Mouse (Mus musculus) neural tube, postnatal 0 days (tissue): ENCODE data around the gene Ccz1. TPM values are rescaled to one million over a fixed set of nuclear protein-coding genes. Genes with fewer than 3 reads are reported as not detected.

Experiments
- polyA plus RNA-seq: library from polyadenylated mRNA; unstranded; fragments of >200 nt; fragmentation: Nextera tagmentation; extraction: Ambion mirVana; gene quantifications from 2 replicates; pipeline ENCODE4 v1.2.1, GENCODE M21; 2015

Ccz1 gene
- polyA plus RNA-seq, result 60.8 and 65.5 TPM in 2 replicates

DNA sequence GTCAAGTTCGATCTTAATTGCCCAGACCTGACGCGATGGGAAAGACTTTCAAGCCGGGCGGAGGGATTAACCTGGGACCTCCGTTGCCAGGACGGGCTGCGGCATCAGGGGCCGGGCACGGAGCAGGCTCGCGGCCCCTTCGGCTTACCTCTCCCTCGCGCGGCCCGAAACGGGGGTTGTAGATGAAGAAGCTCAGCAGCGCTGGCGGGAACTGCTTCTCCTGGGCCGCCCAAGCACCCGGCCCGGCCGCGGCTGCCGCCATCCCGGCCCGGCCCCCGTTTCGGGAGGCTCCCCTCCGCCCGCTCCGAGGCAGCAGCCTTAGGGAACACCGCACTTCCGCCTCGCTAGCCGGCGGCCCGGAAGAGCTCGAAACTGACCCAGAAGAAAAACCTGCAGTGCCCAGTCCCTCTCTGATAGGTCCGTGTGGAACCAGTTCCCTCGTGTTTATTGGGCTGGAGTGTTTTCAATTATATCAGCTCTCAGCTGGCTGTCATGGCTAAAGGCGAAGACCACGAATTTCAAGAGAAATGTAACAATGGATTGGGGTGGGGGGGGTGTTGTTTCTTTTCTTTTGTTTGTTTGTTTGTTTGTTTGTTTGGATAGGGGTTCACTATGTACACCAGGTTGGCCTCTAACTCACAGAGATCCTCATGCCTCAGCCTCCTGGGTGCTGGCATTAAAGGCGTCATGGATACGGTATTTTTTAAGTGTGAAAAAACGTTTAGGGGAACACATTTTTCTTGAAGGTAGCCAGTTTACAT is at the start of gene Ccz1:
Gene Ccz1 (minus strand): TSS at position 327 of the 761 bp plus-strand sequence.

DNA sequence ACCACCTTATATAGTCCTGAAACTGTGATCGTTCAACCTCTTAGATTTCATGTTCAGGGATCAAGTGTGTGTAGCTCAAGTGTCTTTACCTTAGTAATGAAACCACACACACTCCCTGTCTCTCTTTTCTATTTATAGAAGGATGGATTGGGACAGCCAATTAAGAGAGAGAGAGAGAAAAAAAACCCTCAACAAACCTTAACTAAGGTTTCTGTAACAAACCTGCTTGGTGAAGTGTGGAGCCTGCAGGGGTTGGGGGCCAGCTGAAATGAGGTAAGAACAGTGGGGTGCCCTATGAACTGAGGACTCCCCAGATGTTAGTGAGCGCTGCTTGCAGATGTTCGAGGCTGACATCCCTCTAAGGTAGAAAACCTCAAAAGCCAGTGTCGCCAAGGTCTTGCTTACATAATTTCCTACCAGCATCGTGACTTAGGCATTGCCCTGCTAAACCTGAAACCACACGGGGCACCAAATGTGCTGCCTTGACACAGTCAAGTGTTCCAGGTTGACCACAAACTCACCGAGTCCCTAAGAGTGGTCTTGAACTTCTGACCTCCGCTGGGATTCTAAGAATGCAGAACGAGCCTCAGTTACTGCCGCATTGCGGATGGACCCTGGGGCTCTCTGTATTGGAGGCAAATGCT is 12.1 kb upstream of the Ccz1 start, which contains the start of gene Ocm:
Gene Ocm (minus strand): TSS at position 51 of the 644 bp plus-strand sequence.

Other genes with a start within 250 kb of the Ccz1 start
- gene Eif2ak1, start 197.1 kb downstream of the Ccz1 start, polyA plus RNA-seq, result 38.2 and 39.1 TPM in 2 replicates
- 0.22 TPM in 2 replicates for gene Ankrd61, start 117.2 kb downstream of the Ccz1 start, polyA plus RNA-seq
- gene Aimp2, start 105.0 kb downstream of the Ccz1 start, polyA plus RNA-seq, result 81.8 and 83.0 TPM in 2 replicates
- gene Pms2, start 104.9 kb downstream of the Ccz1 start, polyA plus RNA-seq, result 20.7 and 22.9 TPM in 2 replicates
- 0.92 and 1.7 TPM in 2 replicates for gene Gm42421, start 86.7 kb downstream of the Ccz1 start, polyA plus RNA-seq
- 5.5 and 9.2 TPM in 2 replicates for gene Rsph10b, start 81.8 kb downstream of the Ccz1 start, polyA plus RNA-seq
- gene Ocm, start 11.8 kb upstream of the Ccz1 start, polyA plus RNA-seq, result 1.5 and 1.8 TPM in 2 replicates
- 8.5 and 9.4 TPM in 2 replicates for gene Lmtk2, start 85.6 kb upstream of the Ccz1 start, polyA plus RNA-seq
- 0.08 TPM in 2 replicates for gene Bhlha15, start 175.4 kb upstream of the Ccz1 start, polyA plus RNA-seq
- 31.1 and 38.2 TPM in 2 replicates for gene Tecpr1, start 208.7 kb upstream of the Ccz1 start, polyA plus RNA-seq
- gene Bri3, start 229.6 kb upstream of the Ccz1 start, polyA plus RNA-seq, result 117 and 126 TPM in 2 replicates